In the genomic region with DNA sequence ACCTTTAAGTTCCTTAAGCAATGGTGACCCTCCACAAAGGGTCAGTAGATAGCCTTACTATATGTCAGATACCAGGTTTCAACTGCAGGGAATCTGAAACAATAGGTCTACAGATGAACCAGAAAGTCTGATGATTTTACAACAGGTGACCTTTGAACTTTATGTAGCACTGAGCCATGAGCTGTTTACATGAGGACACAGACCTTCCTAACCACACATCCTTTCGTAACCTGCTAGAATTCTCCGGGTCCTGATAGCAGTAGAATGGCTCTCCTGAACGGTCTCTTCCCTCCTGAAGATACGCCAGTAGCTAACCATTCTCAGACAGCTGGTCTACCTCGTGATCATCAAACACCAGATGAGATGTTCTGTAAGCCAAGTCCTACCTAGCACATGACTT, we compare ENCODE assay signal across 28 mouse cellular contexts. TPM values are rescaled to one million over a fixed set of nuclear protein-coding genes. Genes with fewer than 3 reads are reported as not detected.
DNase-seq lines count a peak whose midpoint lies in the region; ATAC-seq and TF ChIP-seq lines count a peak whose summit lies in the region.
"Had no signal": no experiment of that assay in that cellular context is flagged by ENCODE, and none has a peak within 500 bp of the region (broad histone marks: within the 10 kb centered on the region; RNA-seq: fewer than 3 reads in every experiment).

No protein-coding gene starts in this region.

- no peaks in the 10 kb centered on the region for H3K9me3 ChIP-seq in liver, embryonic 15.5 days (replicated peaks)
- H3K9me3 ChIP-seq in liver, embryonic 12.5 days (replicated peaks) = no peaks in the 10 kb centered on the region
- H3K9me3 ChIP-seq in intestine, embryonic 15.5 days = no peaks in the 10 kb centered on the region
- no peaks in the 10 kb centered on the region for H3K9me3 ChIP-seq in intestine, postnatal 0 days (ENCODE audit: control insufficient read depth)
- H3K9me3 ChIP-seq: forebrain, embryonic 10.5 days; forebrain, embryonic 13.5 days; G1E; heart, embryonic 12.5 days; heart, embryonic 15.5 days; hindbrain, embryonic 10.5 days; hindbrain, embryonic 13.5 days had no signal

- TF ChIP-seq CTCF in intestine, postnatal 0 days (IDR thresholded peaks at IDR 0.05; ENCODE audit: low read depth) = no peak

- H3K9ac ChIP-seq in liver, embryonic 15.5 days = no peak overlapping the region
- H3K9ac ChIP-seq in liver, embryonic 12.5 days = no peak overlapping the region
- no peak overlapping the region for H3K9ac ChIP-seq in intestine, embryonic 15.5 days
- H3K9ac ChIP-seq in intestine, postnatal 0 days (ENCODE audit: low read depth, low read length) = no peak overlapping the region
- H3K9ac ChIP-seq: forebrain, embryonic 13.5 days; heart, embryonic 12.5 days; heart, embryonic 15.5 days; hindbrain, embryonic 13.5 days had no signal

- H3K27ac ChIP-seq in liver, embryonic 15.5 days (replicated peaks) = 0 out of 2 replicates have a peak overlapping the region, but pooled peaks have one; percentile 6
- no peak overlapping the region for H3K27ac ChIP-seq in liver, embryonic 12.5 days
- no peak overlapping the region for H3K27ac ChIP-seq in intestine, embryonic 15.5 days
- H3K27ac ChIP-seq in intestine, postnatal 0 days (ENCODE audit: low read depth, low read length) = no peak overlapping the region
- H3K27ac ChIP-seq: forebrain, embryonic 10.5 days; forebrain, embryonic 13.5 days; heart, embryonic 15.5 days; hindbrain, embryonic 10.5 days; hindbrain, embryonic 13.5 days had no signal

- no peak for DNase-seq in urinary bladder, postnatal 36 days (ENCODE audit: low spot score in 2 of 2)
- no peak for DNase-seq in lung, postnatal 4 days
- DNase-seq: adrenal gland, postnatal 10 days; adrenal gland, postnatal 36 days; B cell, adult 2 months; cerebellum, adult 18-20 months; cerebellum, adult 9-10 months; cerebellum, postnatal 14 days; gastrocnemius, postnatal 10 days; gastrocnemius, postnatal 36 days; heart, postnatal 10 days; heart, postnatal 36 days had no signal

- H3K4me1 ChIP-seq in liver, embryonic 15.5 days (replicated peaks) = no peaks in the 10 kb centered on the region
- no peaks in the 10 kb centered on the region for H3K4me1 ChIP-seq in liver, embryonic 12.5 days
- no peaks in the 10 kb centered on the region for H3K4me1 ChIP-seq in intestine, embryonic 15.5 days (replicated peaks)
- 0 out of 2 replicates have a peak, but pooled peaks cover 3% of the 10 kb centered on the region for H3K4me1 ChIP-seq in intestine, postnatal 0 days (replicated peaks; ENCODE audit: control insufficient read depth, insufficient read depth, low read length)
- H3K4me1 ChIP-seq: forebrain, embryonic 10.5 days; forebrain, embryonic 13.5 days; heart, embryonic 12.5 days; heart, embryonic 15.5 days; hindbrain, embryonic 10.5 days; hindbrain, embryonic 13.5 days had no signal

- peak; percentile 52; the same call in 1 of the 2 replicates for ATAC-seq in liver, embryonic 15.5 days (ENCODE audit: insufficient read depth)
- ATAC-seq in liver, embryonic 12.5 days = no peak
- peak; percentile 79 for ATAC-seq in intestine, embryonic 15.5 days
- ATAC-seq in intestine, postnatal 0 days = peak; percentile 81
- ATAC-seq: forebrain, embryonic 13.5 days; forebrain, embryonic 16.5 days; hindbrain, embryonic 16.5 days; Patski had no signal

- H3K27me3 ChIP-seq in liver, embryonic 15.5 days = 0 out of 2 replicates have a peak, but pooled peaks cover 3% of the 10 kb centered on the region
- no peaks in the 10 kb centered on the region; the same call in 1 of the 2 replicates for H3K27me3 ChIP-seq in liver, embryonic 12.5 days (replicated peaks)
- H3K27me3 ChIP-seq in intestine, embryonic 15.5 days (replicated peaks) = no peaks in the 10 kb centered on the region
- no peaks in the 10 kb centered on the region for H3K27me3 ChIP-seq in intestine, postnatal 0 days (replicated peaks; ENCODE audit: control insufficient read depth, insufficient read depth, low read length)
- H3K27me3 ChIP-seq: forebrain, embryonic 13.5 days; heart, embryonic 12.5 days; heart, embryonic 15.5 days; hindbrain, embryonic 13.5 days had no signal

- no peak overlapping the region for H3K4me2 ChIP-seq in liver, embryonic 15.5 days
- H3K4me2 ChIP-seq in liver, embryonic 12.5 days = no peak overlapping the region
- H3K4me2 ChIP-seq in intestine, embryonic 15.5 days (replicated peaks) = no peak overlapping the region
- H3K4me2 ChIP-seq in intestine, postnatal 0 days (replicated peaks; ENCODE audit: low read depth) = no peak overlapping the region
- H3K4me2 ChIP-seq: forebrain, embryonic 13.5 days; heart, embryonic 12.5 days; heart, embryonic 15.5 days; hindbrain, embryonic 13.5 days had no signal

- no peaks in the 10 kb centered on the region for H3K36me3 ChIP-seq in liver, embryonic 15.5 days (replicated peaks)
- no peaks in the 10 kb centered on the region for H3K36me3 ChIP-seq in liver, embryonic 12.5 days
- no peaks in the 10 kb centered on the region for H3K36me3 ChIP-seq in intestine, embryonic 15.5 days
- H3K36me3 ChIP-seq in intestine, postnatal 0 days (ENCODE audit: control insufficient read depth, insufficient read depth) = no peaks in the 10 kb centered on the region
- H3K36me3 ChIP-seq: forebrain, embryonic 10.5 days; G1E; heart, embryonic 12.5 days; heart, embryonic 15.5 days; hindbrain, embryonic 10.5 days; hindbrain, embryonic 13.5 days had no signal

- H3K4me3 ChIP-seq in liver, embryonic 15.5 days (replicated peaks) = no peak overlapping the region
- no peak overlapping the region for H3K4me3 ChIP-seq in liver, embryonic 12.5 days
- H3K4me3 ChIP-seq in intestine, embryonic 15.5 days (replicated peaks) = no peak overlapping the region
- no peak overlapping the region for H3K4me3 ChIP-seq in intestine, postnatal 0 days (ENCODE audit: low read depth, low read length)
- H3K4me3 ChIP-seq: forebrain, embryonic 10.5 days; forebrain, embryonic 13.5 days; heart, embryonic 12.5 days; heart, embryonic 15.5 days; hindbrain, embryonic 10.5 days; hindbrain, embryonic 13.5 days had no signal

- WGBS in liver, embryonic 15.5 days (ENCODE audit: insufficient replicate concordance) = 54% methylated on average over 5 of the region's 5 CpGs
- WGBS in liver, embryonic 12.5 days (ENCODE audit: insufficient replicate concordance) = 61% methylated on average over 5 of the region's 5 CpGs
- 55% methylated on average over 5 of the region's 5 CpGs for WGBS in intestine, embryonic 15.5 days
- 35% methylated on average over 5 of the region's 5 CpGs for WGBS in intestine, postnatal 0 days

RNA-seq across cellular contexts. Expression of a gene that starts 2.9 kb away (rescaled TPM):
- polyA plus RNA-seq in liver, embryonic 15.5 days (2015; fragmentation: Nextera tagmentation; extraction: Ambion mirVana) = not detected in 2 replicates
- not detected in 2 replicates for polyA plus RNA-seq in liver, embryonic 12.5 days (2016; fragmentation: Nextera tagmentation; extraction: Ambion mirVana)
- not detected in 2 replicates for polyA plus RNA-seq in intestine, embryonic 15.5 days (2015; fragmentation: Nextera tagmentation; extraction: Ambion mirVana)
- not detected in 2 replicates for polyA plus RNA-seq in intestine, postnatal 0 days (2015; fragmentation: Nextera tagmentation; extraction: Ambion mirVana)
- polyA plus RNA-seq: embryonic facial prominence, embryonic 11.5 days; embryonic facial prominence, embryonic 14.5 days; forebrain, embryonic 10.5 days; forebrain, embryonic 13.5 days; forebrain, embryonic 16.5 days; G1E; heart, embryonic 12.5 days; heart, embryonic 15.5 days; hindbrain, embryonic 10.5 days; hindbrain, embryonic 13.5 days; hindbrain, embryonic 16.5 days; Patski had no signal

RNA-seq across cellular contexts. Expression of a gene that starts 18.8 kb away (rescaled TPM):
- polyA plus RNA-seq in liver, embryonic 15.5 days (2015; fragmentation: Nextera tagmentation; extraction: Ambion mirVana) = 9.0 and 10.9 TPM in 2 replicates
- polyA plus RNA-seq in liver, embryonic 12.5 days (2016; fragmentation: Nextera tagmentation; extraction: Ambion mirVana) = 15.3 and 15.8 TPM in 2 replicates
- 29.7 and 29.8 TPM in 2 replicates for polyA plus RNA-seq in intestine, embryonic 15.5 days (2015; fragmentation: Nextera tagmentation; extraction: Ambion mirVana)
- 11.9 and 12.5 TPM in 2 replicates for polyA plus RNA-seq in intestine, postnatal 0 days (2015; fragmentation: Nextera tagmentation; extraction: Ambion mirVana)

RNA-seq across cellular contexts. Expression of a gene that starts 23.9 kb away (rescaled TPM):
- 0.14 and 0.23 TPM in 2 replicates for polyA plus RNA-seq in liver, embryonic 15.5 days (2015; fragmentation: Nextera tagmentation; extraction: Ambion mirVana)
- polyA plus RNA-seq in liver, embryonic 12.5 days (2016; fragmentation: Nextera tagmentation; extraction: Ambion mirVana) = 0.32 and 0.39 TPM in 2 replicates
- 50.1 and 60.0 TPM in 2 replicates for polyA plus RNA-seq in intestine, embryonic 15.5 days (2015; fragmentation: Nextera tagmentation; extraction: Ambion mirVana)
- 221 and 224 TPM in 2 replicates for polyA plus RNA-seq in intestine, postnatal 0 days (2015; fragmentation: Nextera tagmentation; extraction: Ambion mirVana)

RNA-seq across cellular contexts. Expression of a gene that starts 54.8 kb away (rescaled TPM):
- 14.0 and 16.3 TPM in 2 replicates for polyA plus RNA-seq in liver, embryonic 15.5 days (2015; fragmentation: Nextera tagmentation; extraction: Ambion mirVana)
- 34.8 and 40.1 TPM in 2 replicates for polyA plus RNA-seq in liver, embryonic 12.5 days (2016; fragmentation: Nextera tagmentation; extraction: Ambion mirVana)
- polyA plus RNA-seq in intestine, embryonic 15.5 days (2015; fragmentation: Nextera tagmentation; extraction: Ambion mirVana) = 64.4 and 65.9 TPM in 2 replicates
- polyA plus RNA-seq in intestine, postnatal 0 days (2015; fragmentation: Nextera tagmentation; extraction: Ambion mirVana) = 18.2 and 19.7 TPM in 2 replicates

Comparison
In these comparisons a context has a peak if more than half of its experiments do, and no peak if none do; other contexts are left out.
1. RNA of a gene that starts 23.9 kb away (polyA plus RNA-seq): 221 to 224 TPM in intestine, postnatal 0 days and 50.1 to 60.0 TPM in intestine, embryonic 15.5 days; 0.32 to 0.39 TPM in liver, embryonic 12.5 days and 0.14 to 0.23 TPM in liver, embryonic 15.5 days; every median in the first group is over 10 times any median in the second.